ENCODE assay signal across 24 mouse cellular contexts in the genomic region with DNA sequence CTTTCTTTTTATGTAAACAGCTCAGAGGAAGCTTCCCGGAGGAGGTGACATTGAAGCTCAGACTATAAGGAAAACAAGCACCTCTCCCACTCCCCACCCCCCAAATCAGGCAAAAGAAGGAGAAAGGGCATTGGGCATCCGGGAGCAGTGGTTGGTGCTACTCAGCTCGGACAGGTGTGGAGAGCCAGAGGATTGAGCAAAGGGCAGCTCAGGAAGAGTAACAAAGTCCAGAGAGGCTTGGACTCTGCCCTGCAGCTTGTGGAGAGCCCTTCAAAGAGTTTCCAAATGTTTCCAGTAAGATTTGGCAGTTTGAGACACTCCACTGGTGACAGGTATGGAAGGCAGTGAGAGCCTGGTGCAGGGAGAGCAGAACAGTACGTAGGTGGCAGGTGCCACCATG. TPM values are rescaled to one million over a fixed set of nuclear protein-coding genes. Genes with fewer than 3 reads are reported as not detected.
DNase-seq lines count a peak whose midpoint lies in the region; ATAC-seq and TF ChIP-seq lines count a peak whose summit lies in the region.
"Had no signal": no experiment of that assay in that cellular context is flagged by ENCODE, and none has a peak within 500 bp of the region (broad histone marks: within the 10 kb centered on the region; RNA-seq: fewer than 3 reads in every experiment).

No protein-coding gene starts in this region.

- WGBS in forebrain, embryonic 13.5 days, result 62% methylated on average over 4 of the region's 4 CpGs
- WGBS in forebrain, embryonic 15.5 days, result 67% methylated on average over 4 of the region's 4 CpGs
- 51% methylated on average over 4 of the region's 4 CpGs for WGBS in liver, embryonic 16.5 days (ENCODE audit: insufficient replicate concordance)
- WGBS in liver, embryonic 11.5 days, result 61% methylated on average over 4 of the region's 4 CpGs
- 33% methylated on average over 4 of the region's 4 CpGs for WGBS in intestine, postnatal 0 days

- peak overlapping the region; percentile 27; the same call in 1 of the 2 replicates for H3K9ac ChIP-seq in forebrain, embryonic 13.5 days
- no peak overlapping the region for H3K9ac ChIP-seq in forebrain, embryonic 15.5 days (replicated peaks)
- H3K9ac ChIP-seq in liver, embryonic 16.5 days (ENCODE audit: low read depth, low read length), result no peak overlapping the region
- H3K9ac ChIP-seq in liver, embryonic 11.5 days (ENCODE audit: low read depth, low read length), result no peak overlapping the region
- H3K9ac ChIP-seq in intestine, postnatal 0 days (ENCODE audit: low read depth, low read length), result no peak overlapping the region
- H3K9ac ChIP-seq: embryonic facial prominence, embryonic 13.5 days; forebrain, embryonic 12.5 days; heart, embryonic 15.5 days; hindbrain, embryonic 14.5 days; midbrain, embryonic 15.5 days; neural tube, embryonic 12.5 days had no signal

- H3K27ac ChIP-seq in forebrain, embryonic 13.5 days, result no peak overlapping the region
- H3K27ac ChIP-seq in forebrain, embryonic 15.5 days (replicated peaks), result no peak overlapping the region
- H3K27ac ChIP-seq in liver, embryonic 16.5 days (ENCODE audit: low read length), result peak overlapping the region; percentile 39; the same call in 1 of the 2 replicates
- no peak overlapping the region for H3K27ac ChIP-seq in liver, embryonic 11.5 days (ENCODE audit: low read depth, low read length)
- peak overlapping the region; percentile 70 for H3K27ac ChIP-seq in intestine, postnatal 0 days (ENCODE audit: low read depth, low read length)
- H3K27ac ChIP-seq: embryonic facial prominence, embryonic 13.5 days; forebrain, embryonic 12.5 days; heart, embryonic 15.5 days; hindbrain, embryonic 14.5 days; midbrain, embryonic 15.5 days; neural tube, embryonic 12.5 days had no signal

- no peak for TF ChIP-seq CTCF in intestine, postnatal 0 days (IDR thresholded peaks at IDR 0.05; ENCODE audit: low read depth)

- H3K4me1 ChIP-seq in forebrain, embryonic 13.5 days, result peaks cover 15% of the 10 kb centered on the region
- peaks cover 17% of the 10 kb centered on the region for H3K4me1 ChIP-seq in forebrain, embryonic 15.5 days
- H3K4me1 ChIP-seq in liver, embryonic 16.5 days (ENCODE audit: control insufficient read depth, low read depth, low read length), result peaks cover 19% of the 10 kb centered on the region
- peaks cover 14% of the 10 kb centered on the region for H3K4me1 ChIP-seq in liver, embryonic 11.5 days (replicated peaks; ENCODE audit: control insufficient read depth, insufficient read depth, low read length)
- H3K4me1 ChIP-seq in intestine, postnatal 0 days (replicated peaks; ENCODE audit: control insufficient read depth, insufficient read depth, low read length), result 0 out of 2 replicates have a peak, but pooled peaks cover 5% of the 10 kb centered on the region

- no peak for ATAC-seq in forebrain, embryonic 13.5 days
- no peak for ATAC-seq in forebrain, embryonic 15.5 days (replicated peaks)
- ATAC-seq in liver, embryonic 16.5 days (ENCODE audit: low read depth), result no peak
- no peak for ATAC-seq in liver, embryonic 11.5 days (replicated peaks; ENCODE audit: low FRiP score)
- peak; percentile 51 for ATAC-seq in intestine, postnatal 0 days
- no peak for ATAC-seq in megakaryocyte-erythroid progenitor cell, adult 5-6 weeks (replicated peaks; ENCODE audit: low FRiP score, low TSS enrichment, poor library complexity, severe bottlenecking)
- ATAC-seq: activated CD4-positive, CD25-positive, alpha-beta regulatory T cell, adult 4 months; midbrain, embryonic 15.5 days had no signal

- peaks cover 10% of the 10 kb centered on the region; the same call in 1 of the 2 replicates for H3K27me3 ChIP-seq in forebrain, embryonic 13.5 days
- H3K27me3 ChIP-seq in forebrain, embryonic 15.5 days, result no peaks in the 10 kb centered on the region
- no peaks in the 10 kb centered on the region for H3K27me3 ChIP-seq in liver, embryonic 16.5 days (ENCODE audit: control insufficient read depth, insufficient read depth, low read depth, low read length)
- no peaks in the 10 kb centered on the region for H3K27me3 ChIP-seq in liver, embryonic 11.5 days (replicated peaks; ENCODE audit: control insufficient read depth, insufficient read depth, low read length)
- no peaks in the 10 kb centered on the region for H3K27me3 ChIP-seq in intestine, postnatal 0 days (replicated peaks; ENCODE audit: control insufficient read depth, insufficient read depth, low read length)
- H3K27me3 ChIP-seq: heart, embryonic 15.5 days; midbrain, embryonic 15.5 days; neural tube, embryonic 12.5 days had no signal

- H3K9me3 ChIP-seq in forebrain, embryonic 13.5 days (replicated peaks), result no peaks in the 10 kb centered on the region
- H3K9me3 ChIP-seq in forebrain, embryonic 15.5 days, result no peaks in the 10 kb centered on the region
- no peaks in the 10 kb centered on the region for H3K9me3 ChIP-seq in liver, embryonic 16.5 days (replicated peaks; ENCODE audit: control insufficient read depth, low read length)
- no peaks in the 10 kb centered on the region for H3K9me3 ChIP-seq in liver, embryonic 11.5 days (ENCODE audit: control insufficient read depth, low read length)
- H3K9me3 ChIP-seq in intestine, postnatal 0 days (ENCODE audit: control insufficient read depth), result no peaks in the 10 kb centered on the region
- H3K9me3 ChIP-seq: embryonic facial prominence, embryonic 13.5 days; forebrain, embryonic 12.5 days; heart, embryonic 15.5 days; midbrain, embryonic 15.5 days; neural tube, embryonic 12.5 days had no signal

- no peak overlapping the region for H3K4me2 ChIP-seq in forebrain, embryonic 13.5 days
- no peak overlapping the region for H3K4me2 ChIP-seq in forebrain, embryonic 15.5 days (replicated peaks)
- no peak overlapping the region for H3K4me2 ChIP-seq in liver, embryonic 16.5 days (ENCODE audit: low read depth, low read length)
- H3K4me2 ChIP-seq in liver, embryonic 11.5 days, result no peak overlapping the region
- no peak overlapping the region; the same call in 1 of the 2 replicates for H3K4me2 ChIP-seq in intestine, postnatal 0 days (replicated peaks; ENCODE audit: low read depth)
- H3K4me2 ChIP-seq: embryonic facial prominence, embryonic 13.5 days; forebrain, embryonic 12.5 days; heart, embryonic 15.5 days; hindbrain, embryonic 14.5 days; midbrain, embryonic 15.5 days; neural tube, embryonic 12.5 days had no signal

- no peak overlapping the region for H3K4me3 ChIP-seq in forebrain, embryonic 13.5 days
- no peak overlapping the region for H3K4me3 ChIP-seq in forebrain, embryonic 15.5 days
- no peak overlapping the region for H3K4me3 ChIP-seq in liver, embryonic 16.5 days (ENCODE audit: low read depth, low read length)
- H3K4me3 ChIP-seq in liver, embryonic 11.5 days (ENCODE audit: low read depth, low read length), result no peak overlapping the region
- H3K4me3 ChIP-seq in intestine, postnatal 0 days (ENCODE audit: low read depth, low read length), result no peak overlapping the region
- H3K4me3 ChIP-seq: embryonic facial prominence, embryonic 13.5 days; erythroblast, embryonic 14.5 days; forebrain, embryonic 12.5 days; heart, embryonic 15.5 days; midbrain, embryonic 15.5 days; neural tube, embryonic 12.5 days had no signal

- no peaks in the 10 kb centered on the region; the same call in 1 of the 2 replicates for H3K36me3 ChIP-seq in forebrain, embryonic 13.5 days (ENCODE audit: poor library complexity, severe bottlenecking)
- H3K36me3 ChIP-seq in forebrain, embryonic 15.5 days, result peaks cover 11% of the 10 kb centered on the region
- no peaks in the 10 kb centered on the region for H3K36me3 ChIP-seq in liver, embryonic 16.5 days (ENCODE audit: control insufficient read depth, insufficient read depth)
- H3K36me3 ChIP-seq in liver, embryonic 11.5 days (ENCODE audit: control insufficient read depth, insufficient read depth, low read length), result no peaks in the 10 kb centered on the region
- peaks cover 8% of the 10 kb centered on the region; the same call in 1 of the 2 replicates for H3K36me3 ChIP-seq in intestine, postnatal 0 days (ENCODE audit: control insufficient read depth, insufficient read depth)
- H3K36me3 ChIP-seq: heart, embryonic 15.5 days; neural tube, embryonic 12.5 days had no signal

- DNase-seq in liver, embryonic 11.5 days (ENCODE audit: low spot score), result no peak
- peak; percentile 66 to 88 for DNase-seq in kidney, postnatal 25 days
- DNase-seq in urinary bladder, postnatal 10 days (ENCODE audit: low spot score), result no peak
- DNase-seq: adrenal gland, postnatal 10 days; cerebellum, adult 2 months; cerebellum, postnatal 25 days; embryo, embryonic 11 days; heart, postnatal 36 days; layer of hippocampus, adult 9-11 months; retina, postnatal 1 day; right cerebral cortex, postnatal 25 days had no signal

RNA-seq across cellular contexts. Expression of a gene that starts 6.2 kb away (rescaled TPM):
- polyA plus RNA-seq in forebrain, embryonic 13.5 days (2015; fragmentation: Nextera tagmentation; extraction: Ambion mirVana), result 25.8 and 25.9 TPM in 2 replicates
- polyA plus RNA-seq in forebrain, embryonic 15.5 days (2015; fragmentation: Nextera tagmentation; extraction: Ambion mirVana), result 22.6 and 25.2 TPM in 2 replicates
- 32.7 and 39.1 TPM in 2 replicates for polyA plus RNA-seq in liver, embryonic 16.5 days (2015; fragmentation: Nextera tagmentation; extraction: Ambion mirVana)
- 58.2 and 63.3 TPM in 2 replicates for polyA plus RNA-seq in liver, embryonic 11.5 days (2014; fragmentation: Nextera tagmentation; extraction: Ambion mirVana)
- polyA plus RNA-seq in intestine, postnatal 0 days (2015; fragmentation: Nextera tagmentation; extraction: Ambion mirVana), result 22.4 and 23.0 TPM in 2 replicates
- 77.5 and 89.7 TPM in 2 replicates for total RNA-seq in megakaryocyte-erythroid progenitor cell, adult 5-6 weeks (2014; fragmentation: Nextera tagmentation)
- 43.6 and 56.5 TPM in 2 replicates for total RNA-seq in megakaryocyte-erythroid progenitor cell, adult 5-6 weeks (2017)

RNA-seq across cellular contexts. Expression of a gene that starts 33.3 kb away (rescaled TPM):
- polyA plus RNA-seq in forebrain, embryonic 13.5 days (2015; fragmentation: Nextera tagmentation; extraction: Ambion mirVana), result 169 and 177 TPM in 2 replicates
- polyA plus RNA-seq in forebrain, embryonic 15.5 days (2015; fragmentation: Nextera tagmentation; extraction: Ambion mirVana), result 132 and 133 TPM in 2 replicates
- polyA plus RNA-seq in liver, embryonic 16.5 days (2015; fragmentation: Nextera tagmentation; extraction: Ambion mirVana), result 49.4 and 54.4 TPM in 2 replicates
- polyA plus RNA-seq in liver, embryonic 11.5 days (2014; fragmentation: Nextera tagmentation; extraction: Ambion mirVana), result 172 and 182 TPM in 2 replicates
- 45.3 and 45.7 TPM in 2 replicates for polyA plus RNA-seq in intestine, postnatal 0 days (2015; fragmentation: Nextera tagmentation; extraction: Ambion mirVana)
- 99.2 and 101 TPM in 2 replicates for total RNA-seq in megakaryocyte-erythroid progenitor cell, adult 5-6 weeks (2014; fragmentation: Nextera tagmentation)
- total RNA-seq in megakaryocyte-erythroid progenitor cell, adult 5-6 weeks (2017), result 208 and 222 TPM in 2 replicates

RNA-seq across cellular contexts. Expression of a gene that starts 47.4 kb away (rescaled TPM):
- polyA plus RNA-seq in forebrain, embryonic 13.5 days (2015; fragmentation: Nextera tagmentation; extraction: Ambion mirVana), result 2.6 and 3.2 TPM in 2 replicates
- polyA plus RNA-seq in forebrain, embryonic 15.5 days (2015; fragmentation: Nextera tagmentation; extraction: Ambion mirVana), result 1.6 and 2.2 TPM in 2 replicates
- 2.5 TPM in 2 replicates for polyA plus RNA-seq in liver, embryonic 16.5 days (2015; fragmentation: Nextera tagmentation; extraction: Ambion mirVana)
- polyA plus RNA-seq in liver, embryonic 11.5 days (2014; fragmentation: Nextera tagmentation; extraction: Ambion mirVana), result 5.1 and 6.8 TPM in 2 replicates
- 3.8 TPM in 2 replicates for polyA plus RNA-seq in intestine, postnatal 0 days (2015; fragmentation: Nextera tagmentation; extraction: Ambion mirVana)
- 3.3 and 5.3 TPM in 2 replicates for total RNA-seq in megakaryocyte-erythroid progenitor cell, adult 5-6 weeks (2014; fragmentation: Nextera tagmentation)
- 0.42 and 4.1 TPM in 2 replicates for total RNA-seq in megakaryocyte-erythroid progenitor cell, adult 5-6 weeks (2017)

RNA-seq across cellular contexts. Expression of a gene that starts 54.1 kb away (rescaled TPM):
- polyA plus RNA-seq in forebrain, embryonic 13.5 days (2015; fragmentation: Nextera tagmentation; extraction: Ambion mirVana), result 15.8 and 16.4 TPM in 2 replicates
- 12.1 and 13.8 TPM in 2 replicates for polyA plus RNA-seq in forebrain, embryonic 15.5 days (2015; fragmentation: Nextera tagmentation; extraction: Ambion mirVana)
- 8.5 and 10.1 TPM in 2 replicates for polyA plus RNA-seq in liver, embryonic 16.5 days (2015; fragmentation: Nextera tagmentation; extraction: Ambion mirVana)
- 21.2 and 24.2 TPM in 2 replicates for polyA plus RNA-seq in liver, embryonic 11.5 days (2014; fragmentation: Nextera tagmentation; extraction: Ambion mirVana)
- polyA plus RNA-seq in intestine, postnatal 0 days (2015; fragmentation: Nextera tagmentation; extraction: Ambion mirVana), result 10.4 and 11.5 TPM in 2 replicates
- 38.3 and 50.7 TPM in 2 replicates for total RNA-seq in megakaryocyte-erythroid progenitor cell, adult 5-6 weeks (2014; fragmentation: Nextera tagmentation)
- 35.2 and 44.4 TPM in 2 replicates for total RNA-seq in megakaryocyte-erythroid progenitor cell, adult 5-6 weeks (2017)

RNA-seq across cellular contexts. Expression of a gene that starts 54.5 kb away (rescaled TPM):
- polyA plus RNA-seq in forebrain, embryonic 13.5 days (2015; fragmentation: Nextera tagmentation; extraction: Ambion mirVana), result 49.9 and 59.1 TPM in 2 replicates
- polyA plus RNA-seq in forebrain, embryonic 15.5 days (2015; fragmentation: Nextera tagmentation; extraction: Ambion mirVana), result 44.4 and 46.0 TPM in 2 replicates
- polyA plus RNA-seq in liver, embryonic 16.5 days (2015; fragmentation: Nextera tagmentation; extraction: Ambion mirVana), result 19.9 and 22.7 TPM in 2 replicates
- 73.3 and 80.5 TPM in 2 replicates for polyA plus RNA-seq in liver, embryonic 11.5 days (2014; fragmentation: Nextera tagmentation; extraction: Ambion mirVana)
- 29.6 and 32.3 TPM in 2 replicates for polyA plus RNA-seq in intestine, postnatal 0 days (2015; fragmentation: Nextera tagmentation; extraction: Ambion mirVana)
- total RNA-seq in megakaryocyte-erythroid progenitor cell, adult 5-6 weeks (2014; fragmentation: Nextera tagmentation), result 54.9 and 55.0 TPM in 2 replicates
- 101 and 103 TPM in 2 replicates for total RNA-seq in megakaryocyte-erythroid progenitor cell, adult 5-6 weeks (2017)

Comparison
In these comparisons a context has a peak if more than half of its experiments do, and no peak if none do; other contexts are left out.
1. H3K27ac ChIP-seq: peak in liver, embryonic 16.5 days (single experiment) and intestine, postnatal 0 days (single experiment); none in forebrain, embryonic 13.5 days (single experiment), forebrain, embryonic 15.5 days (single experiment) and liver, embryonic 11.5 days (single experiment).
2. DNase-seq: peak in kidney, postnatal 25 days (2 of 2); none in liver, embryonic 11.5 days (single experiment) and urinary bladder, postnatal 10 days (single experiment).